Mouse (Mus musculus) heart, adult 2 months (tissue): ENCODE data around the gene Yaf2. TPM values are rescaled to one million over a fixed set of nuclear protein-coding genes. Genes with fewer than 3 reads are reported as not detected.
"Not testable (repeated sequence)": the region's sequence is repeated elsewhere in the genome, so short reads cannot be mapped to it uniquely, and the experiment has no call there.

Source experiments
- DNase-seq, 2 experiments: peaks; one replicate each; pipeline ENCODE4 v3.0.0; 2021
- H3K27ac ChIP-seq: fragments of 200-600 bp; 2 replicates; pipeline ENCODE4 v1.8.1; 2022
- H3K27me3 ChIP-seq: fragments of 200-500 bp; 2 replicates; pipeline ENCODE4 v1.6.1; 2012; ENCODE audit warnings: mild to moderate bottlenecking, low read length, inconsistent platforms, mixed read lengths; ENCODE audit not compliant: control insufficient read depth, insufficient read depth
- H3K36me3 ChIP-seq: fragments of 200-500 bp; 2 replicates; pipeline ENCODE4 v1.6.1; 2012; ENCODE audit warnings: low read length, inconsistent platforms; ENCODE audit not compliant: control insufficient read depth, insufficient read depth
- H3K4me1 ChIP-seq: fragments of 200-500 bp; 2 replicates; pipeline ENCODE4 v1.6.1; 2011; ENCODE audit warnings: low read length; ENCODE audit not compliant: control insufficient read depth, insufficient read depth
- H3K4me3 ChIP-seq: fragments of 200-600 bp; 2 replicates; pipeline ENCODE4 v1.8.1; 2022
- H3K79me2 ChIP-seq: fragments of 200-500 bp; replicated peaks from 2 replicates; pipeline ENCODE4 v1.6.1; 2012; ENCODE audit warnings: mild to moderate bottlenecking, inconsistent platforms, low read length, moderate library complexity, mixed read lengths; ENCODE audit not compliant: control insufficient read depth, insufficient read depth
- H3K9ac ChIP-seq: fragments of 200-500 bp; 2 replicates; pipeline ENCODE4 v1.6.1; 2012; ENCODE audit warnings: low read depth, mild to moderate bottlenecking, control low read depth, inconsistent platforms, low read length, mixed read lengths
- CTCF ChIP-seq: fragments of 200-600 bp; IDR thresholded peaks from 2 replicates; pipeline ENCODE4 v1.8.1; 2022; ENCODE audit warnings: antibody characterized with exemption, mild to moderate bottlenecking, moderate library complexity
- EP300 ChIP-seq: fragments of 200-500 bp; IDR thresholded peaks from 2 replicates; pipeline ENCODE4 v1.6.1; 2011; ENCODE audit warnings: low read depth, low read length, control low read depth; ENCODE audit not compliant: insufficient read depth
- POLR2A ChIP-seq: fragments of 200-500 bp; IDR thresholded peaks from 2 replicates; pipeline ENCODE4 v1.6.1; 2011; ENCODE audit warnings: mild to moderate bottlenecking, low read depth, low read length, control low read depth; ENCODE audit not compliant: insufficient read depth
- WGBS: fragments of 180-500 bp; shearing (Covaris S2); methylation state at CpG from one replicate; pipeline ENCODE4 v1.1.7; 2018; 5-methylcytosine and 5-hydroxymethylcytosine counted together
- intact Hi-C: fragments of 180-260 bp; cut with DNase I; formaldehyde crosslinking; loops from one replicate; pipeline ENCODE4 v1.15.1; 2025
- long read RNA-seq: library from polyadenylated mRNA; stranded (forward); transcript quantifications from one replicate; pipeline ENCODE4 v2.0.0, GENCODE M21; 2021
- polyA plus RNA-seq: library from polyadenylated mRNA; depleted of rRNA; stranded (reverse); fragments of >200 nt; gene quantifications from 2 replicates; pipeline ENCODE4 v1.2.3, GENCODE M21; 2012; rRNA removed
- total RNA-seq, 2 experiments: library from RNA; stranded (reverse); gene quantifications; 2 replicates each; pipeline ENCODE4 v1.2.3; 2021

Yaf2 gene
- total RNA-seq (10 to 100 TPM; 17.8 to 21.4 TPM), polyA plus RNA-seq (22.0 and 35.9 TPM in 2 replicates)
- long read RNA-seq, transcript Yaf2-201 (4 exons, 1,676 nt) = major isoform, 39 of 60 reads
- long read RNA-seq, transcript Yaf2-202 (5 exons, 1,870 nt) = minor isoform, 18 of 60 reads
- long read RNA-seq, partial matches to known transcripts = 2 of 60 reads
- long read RNA-seq, other reads (novel, unspliced or antisense) = 1 of 60 reads

DNA sequence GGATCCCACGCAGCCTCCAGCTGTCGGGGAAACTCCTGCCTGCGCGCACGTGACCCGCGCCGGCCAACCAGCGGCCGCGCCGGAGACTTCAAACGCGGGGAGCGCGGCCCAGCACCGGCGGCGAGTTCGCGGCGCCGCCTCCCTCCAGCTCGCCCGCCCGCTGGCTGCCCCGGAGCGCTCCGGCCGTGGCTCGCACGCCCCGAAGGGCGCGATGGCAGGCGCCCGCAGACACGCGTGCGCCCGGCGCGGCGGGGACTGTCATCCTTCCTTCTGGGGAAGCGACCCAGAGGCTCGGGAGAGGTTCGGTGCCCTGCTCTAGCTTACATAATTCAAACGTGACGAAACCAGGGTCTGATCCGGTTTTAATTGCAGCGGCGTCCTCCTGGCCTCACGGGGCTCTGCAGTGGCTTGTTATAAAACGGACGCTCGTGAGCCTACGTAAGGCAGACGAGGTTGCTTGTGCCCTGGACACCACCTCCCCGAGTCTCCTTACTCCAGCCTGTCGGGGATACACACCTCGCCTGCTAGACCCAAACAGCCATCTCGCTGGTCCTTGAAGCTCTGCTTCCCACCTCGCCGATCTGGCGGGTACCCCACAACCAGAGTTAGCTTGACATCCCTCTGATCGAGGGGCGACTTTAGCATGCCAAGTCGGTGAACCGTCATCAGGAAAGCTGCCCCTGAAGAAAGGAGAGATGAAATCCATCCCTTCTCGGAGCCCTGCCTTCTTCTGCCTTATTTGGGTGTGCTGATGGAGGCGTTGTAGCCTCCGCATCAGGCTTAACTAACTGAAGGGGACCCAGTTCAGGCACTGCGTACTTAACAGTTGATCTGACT lies at the start of gene Yaf2:
Yaf2 (minus strand) TSS at position 11 of the 837 bp plus-strand sequence.
- H3K27ac ChIP-seq = peak within 1 kb of the TSS; percentile 72
- peak; percentile 91 to 94 for DNase-seq
- under 1% methylated on average over 72 of the region's 73 CpGs for WGBS
- H3K4me3 ChIP-seq = peak within 1 kb of the TSS; percentile 88
- H3K36me3 ChIP-seq = peaks cover 3% of the 10 kb centered on the region; the same call in 1 of the 2 replicates
- TF ChIP-seq CTCF (no peak), POLR2A (no peak), EP300 (no peak)
- no peaks in the 10 kb centered on the region for H3K27me3 ChIP-seq
- intact Hi-C loops = loop anchor here (1.0 to 5.0 kb wide), 3 partner anchors 62 to 260 kb away; partner anchors contain the start of genes Gxylt1, Pphln1, Prickle1 and Zcrb1
- H3K4me1 ChIP-seq = no peaks in the 10 kb centered on the region
- peaks cover 2% of the 10 kb centered on the region; the same call in 1 of the 2 replicates for H3K79me2 ChIP-seq
- H3K9ac ChIP-seq = peak within 1 kb of the TSS; percentile 81

DNA sequence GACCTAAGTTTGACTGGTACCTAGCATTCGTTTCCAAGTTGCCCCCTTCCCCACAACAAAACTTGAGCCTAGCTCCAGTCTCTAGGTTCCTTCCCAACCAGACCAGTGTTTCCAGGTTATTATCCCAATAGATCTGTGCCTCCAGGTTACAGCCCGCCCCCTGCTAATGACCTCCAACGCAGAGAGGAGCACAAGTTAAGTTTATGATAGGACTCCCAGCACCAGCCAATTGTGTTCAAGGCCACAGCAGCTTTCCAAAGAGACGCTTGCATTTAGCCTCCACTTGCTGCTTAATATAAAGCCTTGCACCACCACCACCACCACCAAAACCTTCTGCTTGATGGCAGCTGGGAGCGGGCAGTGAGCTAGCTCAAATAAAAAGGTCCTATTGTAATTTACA lies 44.6 kb upstream of the Yaf2 start:
- Histone ChIP-seq H3K9ac (no peak overlapping the region), H3K27ac (no peak overlapping the region), H3K4me1 (no peaks in the 10 kb centered on the region), H3K4me3 (no peak overlapping the region), H3K79me2 (no peaks in the 10 kb centered on the region), H3K36me3 (no peaks in the 10 kb centered on the region), H3K27me3 (no peaks in the 10 kb centered on the region)
- no peak for TF ChIP-seq CTCF
- no peak for TF ChIP-seq EP300
- no peak for TF ChIP-seq POLR2A
- 70% methylated on average over 5 of the region's 5 CpGs for WGBS
- intact Hi-C loops = no loop called here
- DNase-seq = no peak

- no peak for TF ChIP-seq POLR2A
- no peak for TF ChIP-seq EP300
- TF ChIP-seq CTCF = peak; percentile 41
- DNase-seq = no peak
- 72% methylated on average over 3 of the region's 3 CpGs for WGBS
These were observed 42.4 kb upstream of the Yaf2 start for GRCm38 (mm10) chr15:93379177-93379576.

DNA sequence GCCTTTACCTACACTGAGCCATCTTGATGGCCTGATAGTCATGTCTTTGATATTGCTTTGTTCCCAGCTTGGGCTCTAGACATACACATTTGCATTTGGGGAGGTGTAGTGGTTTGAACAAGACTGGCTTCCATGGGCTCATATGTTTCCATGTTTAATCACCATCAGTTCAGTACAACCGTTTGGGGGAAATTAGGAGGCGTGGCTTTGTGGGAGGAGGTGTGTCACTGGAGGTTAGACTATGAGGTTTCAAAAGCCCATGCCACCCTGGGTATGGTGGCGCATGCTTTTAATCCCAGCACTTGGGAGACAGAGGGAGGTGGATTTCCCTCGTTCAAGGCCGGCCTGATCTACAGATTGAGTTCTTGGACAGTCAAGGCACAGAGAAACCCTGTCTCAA lies 39.0 kb upstream of the Yaf2 start:
- no peaks in the 10 kb centered on the region for H3K79me2 ChIP-seq
- DNase-seq = no peak
- H3K27me3 ChIP-seq = no peaks in the 10 kb centered on the region
- intact Hi-C loops = no loop called here
- WGBS = 91% methylated on average over 5 of the region's 5 CpGs
- no peaks in the 10 kb centered on the region for H3K36me3 ChIP-seq
- H3K27ac ChIP-seq = no peak overlapping the region
- no peak overlapping the region for H3K9ac ChIP-seq
- no peak overlapping the region for H3K4me3 ChIP-seq
- TF ChIP-seq CTCF (no peak), POLR2A (no peak), EP300 (no peak)
- H3K4me1 ChIP-seq = no peaks in the 10 kb centered on the region

More at GRCm38 (mm10) chr15:93379177-93379576, 42.4 kb upstream of the Yaf2 start:
- Histone ChIP-seq H3K4me3 (no peak overlapping the region), H3K27me3 (no peaks in the 10 kb centered on the region), H3K79me2 (no peaks in the 10 kb centered on the region), H3K27ac (no peak overlapping the region), H3K9ac (no peak overlapping the region), H3K36me3 (no peaks in the 10 kb centered on the region), H3K4me1 (no peaks in the 10 kb centered on the region)
- intact Hi-C loops = no loop called here

DNA sequence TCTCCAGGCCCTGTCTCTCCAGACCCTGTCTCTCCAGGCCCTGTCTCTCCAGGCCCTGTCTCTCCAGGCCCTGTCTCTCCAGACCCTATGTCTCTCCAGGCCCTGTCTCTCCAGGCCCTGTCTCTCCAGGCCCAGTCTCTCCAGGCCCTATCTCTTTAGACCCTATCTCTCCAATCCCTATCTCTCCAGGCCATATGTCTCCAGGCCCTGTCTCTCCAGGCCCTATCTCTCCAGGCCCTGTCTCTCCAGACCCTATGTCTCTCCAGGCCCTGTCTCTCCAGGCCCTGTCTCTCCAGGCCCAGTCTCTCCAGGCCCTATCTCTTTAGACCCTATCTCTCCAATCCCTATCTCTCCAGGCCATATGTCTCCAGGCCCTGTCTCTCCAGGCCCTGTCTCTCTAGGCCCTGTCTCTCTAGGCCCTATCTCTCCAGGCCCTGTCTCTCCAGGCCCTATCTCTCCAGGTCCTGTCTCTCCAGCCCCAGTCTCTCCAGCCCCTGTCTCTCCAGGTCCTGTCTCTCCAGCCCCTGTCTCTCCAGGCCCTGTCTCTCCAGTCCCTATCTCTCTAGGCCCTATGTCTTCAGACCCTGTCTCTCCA lies 35.9 kb upstream of the Yaf2 start:
- intact Hi-C loops = not testable (repeated sequence)

DNA sequence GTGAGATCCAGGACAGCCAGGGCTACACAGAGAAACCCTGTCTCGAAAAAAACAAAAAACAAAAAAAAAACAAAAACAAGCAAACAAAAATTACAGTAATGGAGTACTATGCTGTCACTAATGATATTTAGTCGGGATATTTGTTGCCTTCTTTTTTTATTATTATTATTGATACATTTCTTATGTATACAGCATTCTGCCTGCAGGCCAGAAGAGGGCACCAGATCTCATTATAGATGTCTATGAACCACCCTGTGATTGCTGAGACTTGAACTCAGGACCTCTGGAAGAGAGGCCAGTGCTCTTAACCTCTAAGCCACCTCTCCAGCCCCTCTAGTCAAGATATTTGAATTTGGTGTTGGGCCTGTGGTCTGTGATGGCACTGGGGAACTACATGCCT lies 35.1 kb upstream of the Yaf2 start:
- no peak for DNase-seq

More for the DNA sequence above, 35.9 kb upstream of the Yaf2 start:
- H3K27me3 ChIP-seq, H3K9ac ChIP-seq, H3K4me1 ChIP-seq, H3K27ac ChIP-seq, DNase-seq, H3K79me2 ChIP-seq, H3K36me3 ChIP-seq, H3K4me3 ChIP-seq: not testable (repeated sequence)

More for the DNA sequence above, 35.1 kb upstream of the Yaf2 start:
- Histone ChIP-seq H3K4me3 (no peak overlapping the region), H3K36me3 (no peaks in the 10 kb centered on the region), H3K4me1 (no peaks in the 10 kb centered on the region), H3K27ac (no peak overlapping the region), H3K9ac (no peak overlapping the region), H3K27me3 (no peaks in the 10 kb centered on the region), H3K79me2 (no peaks in the 10 kb centered on the region)
- WGBS = 82% methylated on average over 2 of the region's 2 CpGs
- TF ChIP-seq CTCF (peak; percentile 62), EP300 (no peak)
- intact Hi-C loops = no loop called here
